Mouse (Mus musculus) spleen, embryonic (tissue): ENCODE data around the gene Rbm28.

Experiments
- CTCF ChIA-PET: fragments of 350-600 bp; sonication (Branson Sonifier 250); formaldehyde crosslinking; loops from one replicate; lab custom pipeline; 2022; lab: Charles Lee

Rbm28 gene

DNA sequence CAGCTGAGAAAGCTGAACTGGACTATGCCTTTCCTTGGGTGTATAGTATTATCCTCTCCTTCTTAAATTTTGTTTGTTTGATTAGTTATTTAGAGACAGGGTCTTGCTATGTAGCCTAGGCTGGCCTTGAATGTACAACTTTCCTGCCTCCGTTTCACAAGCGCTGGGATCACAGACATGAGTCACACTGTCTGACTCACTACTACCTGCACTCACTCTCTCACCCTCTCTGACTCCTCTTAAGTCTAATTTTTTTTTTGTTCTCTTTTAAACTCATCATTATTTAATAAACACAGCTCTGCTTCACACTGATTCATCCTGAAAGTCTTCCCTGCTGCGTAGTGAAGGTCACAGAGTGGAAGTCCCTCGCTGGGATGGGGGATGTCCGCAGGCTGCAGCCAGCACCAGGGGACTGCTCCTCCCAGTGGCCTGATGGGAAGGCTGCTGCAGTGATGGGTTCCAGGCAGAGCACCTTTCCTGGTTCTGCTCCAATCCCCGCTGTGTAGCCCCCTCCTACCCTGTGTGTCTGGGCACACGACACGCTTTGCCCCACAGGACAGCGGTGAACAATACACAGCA, 81.9 kb downstream of the Rbm28 start:
- CTCF ChIA-PET = no interaction called here

DNA sequence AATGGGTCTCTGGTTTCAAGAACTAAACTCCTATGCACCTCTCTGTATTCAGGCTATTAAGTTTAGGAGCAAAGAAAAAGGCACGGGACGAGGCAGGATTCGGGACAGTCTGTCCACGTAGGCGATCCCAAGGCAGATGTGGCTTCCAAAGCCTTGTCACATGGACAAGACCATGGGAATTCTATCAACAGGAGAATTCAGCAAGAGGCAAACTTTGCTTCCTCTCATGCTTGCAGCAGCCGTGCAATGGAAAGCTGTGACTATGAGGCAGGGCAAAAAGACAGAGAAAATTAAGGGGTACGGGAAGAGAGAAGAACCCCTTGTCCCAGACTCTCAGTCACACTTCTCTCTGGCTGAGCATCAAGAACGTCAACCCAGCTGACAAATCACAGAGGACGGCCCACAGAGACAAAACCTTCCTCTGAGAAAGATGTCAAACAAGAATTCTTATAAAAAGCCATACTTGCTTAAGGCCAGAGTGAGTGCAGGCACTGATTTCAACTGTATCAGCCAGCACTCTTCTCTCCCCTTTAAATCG, 82.9 kb downstream of the Rbm28 start:
- CTCF ChIA-PET = no interaction called here

- CTCF ChIA-PET = no interaction called here
These were observed 85.5 kb downstream of the Rbm28 start for GRCm38 (mm10) chr6:29079291-29079690.

DNA sequence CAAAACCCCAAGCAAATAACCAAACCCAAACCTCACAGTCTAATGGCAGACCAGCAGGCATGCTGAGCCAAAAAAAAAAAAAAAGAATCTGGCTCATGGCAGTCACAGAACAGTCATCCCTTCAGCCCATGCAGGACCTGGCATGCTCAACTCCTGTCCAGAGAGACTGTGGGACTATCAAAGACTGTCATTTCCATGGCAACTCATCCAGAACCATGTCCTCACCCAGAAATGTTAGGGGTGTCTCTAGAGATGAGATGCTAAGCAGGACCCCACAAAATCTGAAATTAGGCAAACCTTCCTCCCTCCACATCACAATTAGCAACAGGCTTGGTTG, 90.7 kb downstream of the Rbm28 start:
- CTCF ChIA-PET = no interaction called here
